Mouse (Mus musculus): ENCODE data around the gene Nudt15.

Nudt15 gene

GRCm38 (mm10) chr14:73507702-73508376 lies 40.2 kb downstream of the Nudt15 start:
- no peak for DNase-seq

- no peak for DNase-seq
Measured at GRCm38 (mm10) chr14:73507200-73507599, 40.8 kb downstream of the Nudt15 start.

GRCm38 (mm10) chr14:73506283-73506682 lies 41.8 kb downstream of the Nudt15 start:
- DNase-seq, result no peak

DNA sequence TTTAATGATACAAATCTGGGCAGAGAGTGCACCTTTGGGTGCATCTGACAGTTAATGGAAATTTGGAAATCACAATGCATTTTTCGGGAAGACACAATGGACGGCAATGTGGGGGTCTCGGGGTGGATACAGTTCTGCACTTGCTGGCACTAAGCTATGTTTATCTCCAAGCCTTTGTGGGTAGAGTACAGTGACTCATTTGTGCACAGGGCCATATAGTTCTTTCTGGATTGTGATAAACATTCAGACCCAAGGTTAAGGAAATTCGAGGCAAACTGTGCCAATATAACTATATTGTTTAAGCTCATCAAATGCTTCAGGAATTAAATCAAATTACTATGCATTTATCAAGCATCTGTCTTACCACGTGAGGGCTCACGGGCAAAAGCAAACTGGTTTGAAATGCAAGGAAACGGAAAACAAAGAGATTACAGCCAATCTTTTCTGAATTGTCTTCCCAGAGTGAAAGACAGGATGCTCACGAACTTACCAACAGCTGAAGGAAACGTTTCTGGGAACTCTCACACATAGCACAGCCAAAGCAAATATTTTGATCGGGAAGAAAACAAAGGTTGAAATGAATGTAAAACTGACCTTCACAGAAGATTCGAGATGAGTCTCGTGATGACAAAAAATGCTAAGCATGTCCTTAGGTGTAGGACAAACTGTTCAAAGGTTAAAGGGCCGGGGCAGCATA lies 44.7 kb downstream of the Nudt15 start:
- DNase-seq, result no peak

GRCm38 (mm10) chr14:73502591-73503184 lies 45.4 kb downstream of the Nudt15 start:
- peak; percentile 83 to 86 for DNase-seq

- DNase-seq, result peak; percentile 74 to 86
Measured at GRCm38 (mm10) chr14:73501721-73502120, 46.3 kb downstream of the Nudt15 start.

GRCm38 (mm10) chr14:73501283-73501682 lies 46.8 kb downstream of the Nudt15 start:
- peak in 1 of 2 experiments; percentile 29 for DNase-seq

DNA sequence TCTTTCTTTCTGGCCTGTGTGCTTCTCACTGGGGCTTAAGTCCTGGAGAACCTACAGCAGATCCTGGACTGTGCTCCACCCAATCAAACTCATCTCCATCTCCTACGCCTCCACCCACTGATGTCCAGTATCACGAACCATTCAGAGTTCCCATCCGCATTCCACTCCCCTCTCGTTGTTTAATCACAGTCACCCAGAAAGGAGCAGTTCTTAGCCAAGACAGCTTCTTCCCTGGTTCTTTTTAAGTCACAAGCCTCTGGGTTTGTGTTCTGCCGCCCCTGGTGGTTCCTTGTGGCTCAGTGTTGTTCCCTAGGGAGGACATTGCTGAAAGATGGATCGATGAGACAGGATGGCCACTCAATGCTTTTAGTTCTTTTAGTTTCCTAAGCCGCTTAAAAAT lies 52.3 kb downstream of the Nudt15 start:
- DNase-seq, result no peak

DNA sequence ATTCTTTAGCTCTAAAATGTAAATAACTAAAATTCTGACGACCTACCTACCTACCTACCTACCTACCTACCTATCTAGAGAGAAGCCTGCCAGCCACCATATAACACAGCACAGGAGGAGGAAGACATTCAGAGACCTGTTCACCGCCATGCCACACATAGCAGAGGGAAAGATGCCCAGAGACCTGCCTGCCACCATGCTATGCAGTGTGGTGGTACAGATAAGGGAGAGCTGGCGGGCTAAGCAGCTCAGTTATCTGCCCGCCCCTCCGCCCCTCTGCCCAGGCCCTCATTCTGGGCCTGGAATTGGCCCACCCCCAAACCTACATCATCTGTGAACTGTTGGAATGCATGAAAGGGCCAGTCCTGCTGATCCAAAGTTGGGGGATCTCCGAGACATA lies 53.9 kb downstream of the Nudt15 start:
- no peak for DNase-seq

GRCm38 (mm10) chr14:73493356-73493755 lies 54.7 kb downstream of the Nudt15 start:
- no peak for DNase-seq

DNA sequence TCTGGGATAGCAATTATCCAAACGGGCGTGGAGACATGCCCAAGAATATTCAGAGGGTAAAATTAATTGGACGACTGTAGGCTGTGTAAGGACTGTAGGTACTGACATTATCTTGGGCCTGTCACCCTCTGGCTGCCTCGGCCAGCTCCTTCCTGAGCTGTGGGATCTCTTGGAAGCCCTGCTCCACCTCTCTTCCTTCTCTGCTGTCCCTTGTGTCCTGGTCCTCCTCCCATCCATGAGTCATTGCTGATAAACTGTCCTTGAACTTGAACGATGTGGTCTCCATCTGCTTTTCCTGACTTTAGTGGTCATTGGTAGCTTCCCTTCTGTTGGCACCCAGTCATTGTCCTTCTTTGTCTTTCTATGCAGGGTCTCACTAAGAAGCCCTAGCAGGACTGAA lies 61.4 kb downstream of the Nudt15 start:
- DNase-seq, result no peak

- peak in 1 of 2 experiments; percentile 34 for DNase-seq
Measured at GRCm38 (mm10) chr14:73484366-73485110, 63.5 kb downstream of the Nudt15 start.

GRCm38 (mm10) chr14:73483516-73484229 lies 64.4 kb downstream of the Nudt15 start:
- DNase-seq, result no peak

- no peak for DNase-seq
Measured at GRCm38 (mm10) chr14:73479771-73480170, 68.3 kb downstream of the Nudt15 start.

DNA sequence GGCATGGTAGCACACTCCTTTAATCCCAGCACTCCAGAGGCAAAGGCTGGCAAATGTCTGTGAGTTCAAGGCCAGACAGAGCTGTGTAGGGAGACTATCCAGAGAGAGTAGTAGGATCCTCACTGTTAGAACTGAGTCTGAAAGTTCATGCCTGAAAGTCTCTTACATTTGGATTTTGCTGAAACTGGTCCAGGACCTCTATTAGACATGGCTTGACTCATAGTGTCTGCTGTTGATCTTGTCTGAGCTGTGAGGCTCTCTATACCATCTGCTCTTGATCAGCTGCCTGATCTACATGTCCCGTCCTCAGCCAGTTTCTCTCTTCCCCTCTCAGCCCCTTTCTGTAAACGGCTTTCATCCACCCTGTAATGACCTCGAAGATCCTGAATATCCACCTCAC lies 69.7 kb downstream of the Nudt15 start:
- no peak for DNase-seq

DNA sequence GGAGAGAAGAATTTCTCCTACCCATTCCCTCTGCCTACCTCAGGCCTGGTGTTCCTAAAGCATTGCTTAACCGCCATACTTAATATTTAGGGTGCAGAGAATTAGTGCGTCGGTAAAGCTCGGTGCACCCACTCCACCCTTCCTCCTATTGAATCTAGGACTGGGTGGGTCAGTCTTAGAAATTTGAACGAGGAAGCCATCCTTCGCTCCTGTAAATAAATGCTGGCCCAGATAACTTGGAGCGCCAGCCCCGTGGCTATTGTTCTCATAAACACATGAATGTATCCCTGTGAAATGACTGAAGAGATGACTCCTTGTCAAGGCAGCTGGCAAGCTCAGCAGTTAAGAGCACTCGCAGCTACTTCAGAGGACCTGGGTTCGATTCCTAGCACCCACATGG lies 71.0 kb downstream of the Nudt15 start:
- DNase-seq, result no peak

DNA sequence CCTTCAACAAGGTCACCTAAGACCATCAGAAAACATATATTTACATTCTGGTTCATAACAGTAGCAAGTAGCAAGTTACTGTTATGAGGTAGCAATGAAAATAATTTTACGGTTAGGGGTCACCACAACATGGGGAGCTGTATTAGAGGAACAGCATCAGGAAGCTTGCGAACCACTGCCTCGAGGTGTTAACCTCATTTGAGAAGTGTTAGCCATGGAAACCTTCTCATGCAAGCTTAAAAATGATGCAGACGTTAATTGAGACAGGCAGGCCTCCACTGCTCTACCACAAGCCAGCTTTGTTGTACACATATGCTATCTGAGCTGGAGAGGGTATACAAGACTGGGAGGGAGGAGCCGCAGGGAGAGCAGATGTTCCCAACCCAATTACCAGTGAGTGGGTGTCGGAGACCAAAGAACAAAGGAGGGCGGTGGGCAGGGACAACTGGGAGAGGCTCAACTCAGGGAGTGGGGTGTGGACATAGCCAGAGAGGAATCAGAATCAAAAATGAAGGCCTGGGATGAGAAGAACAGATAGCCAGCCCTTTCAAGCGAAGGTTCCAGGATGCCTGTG lies 71.6 kb downstream of the Nudt15 start:
- peak; percentile 34 to 42 for DNase-seq

- DNase-seq, result peak in 1 of 2 experiments; percentile 26
Measured at GRCm38 (mm10) chr14:73475506-73475905, 72.5 kb downstream of the Nudt15 start.

GRCm38 (mm10) chr14:73474636-73475093 lies 73.4 kb downstream of the Nudt15 start:
- peak; percentile 53 to 74 for DNase-seq

DNA sequence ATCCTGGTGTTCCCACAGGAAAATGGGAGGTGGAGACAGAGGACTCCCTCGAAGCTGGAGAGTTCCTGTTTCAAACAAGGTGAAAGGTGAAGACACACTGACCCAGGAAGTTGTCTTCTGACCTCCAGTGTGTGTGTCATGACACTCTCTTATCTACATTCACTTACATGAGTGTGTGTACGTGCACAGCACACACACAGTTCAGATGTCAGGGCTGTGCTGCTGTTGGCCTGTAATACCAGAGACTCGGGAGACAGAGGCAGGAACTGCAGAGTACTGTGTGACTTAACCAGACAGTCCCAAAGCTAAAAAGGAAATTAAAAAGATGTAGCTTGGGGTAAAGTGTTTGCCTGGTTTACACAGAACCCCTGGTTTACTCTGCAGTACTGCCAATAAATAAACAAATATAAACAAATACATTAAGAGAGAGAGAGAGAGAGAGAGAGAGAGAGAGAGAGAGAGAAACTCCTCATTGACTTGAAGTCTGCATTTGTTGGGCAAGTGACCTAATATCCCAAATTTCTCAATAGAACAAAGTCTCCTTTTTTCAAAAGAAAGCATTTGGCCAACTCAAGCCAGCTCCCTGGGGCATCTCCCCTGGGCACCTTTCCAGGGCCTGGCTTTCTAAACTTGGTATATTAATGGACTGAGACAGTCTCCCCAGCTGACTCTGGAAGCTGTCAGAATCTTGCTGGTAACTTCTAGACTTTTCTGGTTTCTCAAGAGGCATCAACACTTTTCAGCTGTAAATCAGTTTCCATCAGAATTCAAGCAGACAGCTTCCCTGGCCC lies 74.2 kb downstream of the Nudt15 start:
- peak; percentile 81 to 89 for DNase-seq

- peak; percentile 57 to 61 for DNase-seq
Measured at GRCm38 (mm10) chr14:73472205-73472604, 75.8 kb downstream of the Nudt15 start.

Data from cerebellum, postnatal 10 days (tissue).